Mouse (Mus musculus) stomach, postnatal 0 days (tissue): Measurements from ENCODE around the gene Mmp21. TPM values are rescaled to one million over a fixed set of nuclear protein-coding genes. Genes with fewer than 3 reads are reported as not detected.
A peak's percentile ranks its signal among the peaks of the same experiment; 100 is the strongest.

Source experiments
- ATAC-seq: fragments of 200-750 bp; cut with Nextera tagmentation; 2 replicates; pipeline ENCODE4 v1.8.0; 2017; ENCODE audit not compliant: low FRiP score, low TSS enrichment
- DNase-seq: peaks from one replicate; pipeline ENCODE4 v3.0.0-alpha.2; 2016; ENCODE audit warnings: low spot score
- H3K27ac ChIP-seq: fragments of 300-500 bp; sonication (generic); replicated peaks from 2 replicates; pipeline ENCODE4 v1.5.1; 2014; ENCODE audit warnings: mild to moderate bottlenecking, control low read depth
- H3K27me3 ChIP-seq: fragments of 300-500 bp; sonication (generic); 2 replicates; pipeline ENCODE4 v1.6.1; 2014; ENCODE audit warnings: low read length; ENCODE audit not compliant: control insufficient read depth, insufficient read depth
- H3K36me3 ChIP-seq: fragments of 300-500 bp; sonication (generic); 2 replicates; pipeline ENCODE4 v1.6.1; 2014; ENCODE audit warnings: low read length, mixed read lengths; ENCODE audit not compliant: control insufficient read depth, insufficient read depth
- H3K4me1 ChIP-seq: fragments of 300-500 bp; sonication (generic); replicated peaks from 2 replicates; pipeline ENCODE4 v1.6.1; 2014; ENCODE audit warnings: antibody characterized with exemption; ENCODE audit not compliant: control insufficient read depth, insufficient read depth
- H3K4me2 ChIP-seq: fragments of 300-500 bp; sonication (generic); replicated peaks from 2 replicates; pipeline ENCODE4 v1.6.1; 2014; ENCODE audit warnings: low read depth, mild to moderate bottlenecking, control low read depth, moderate library complexity
- H3K4me3 ChIP-seq: fragments of 300-500 bp; sonication (generic); 2 replicates; pipeline ENCODE4 v1.5.1; 2014; ENCODE audit warnings: low read depth, low read length, control low read depth
- H3K9ac ChIP-seq: fragments of 300-500 bp; sonication (generic); 2 replicates; pipeline ENCODE4 v1.6.1; 2014; ENCODE audit warnings: mild to moderate bottlenecking, low read length, control low read depth, mixed read lengths
- H3K9me3 ChIP-seq: fragments of 300-500 bp; sonication (generic); 2 replicates; pipeline ENCODE4 v1.6.1; 2016; ENCODE audit warnings: low read length; ENCODE audit not compliant: control insufficient read depth
- CTCF ChIP-seq: IDR thresholded peaks from 2 replicates; pipeline ENCODE4 v1.5.1; 2016; ENCODE audit warnings: antibody characterized with exemption, low read depth, mild to moderate bottlenecking, moderate library complexity
- EP300 ChIP-seq: optimal IDR thresholded peaks from 2 replicates; pipeline ENCODE3; 2016; ENCODE audit warnings: antibody characterized with exemption
- WGBS: fragments of 180-500 bp; shearing (Covaris S2); extraction: QIAGEN DNeasy Blood & Tissue Kit; methylation state at CpG from one replicate; pipeline ENCODE4 v1.1.7; 2014; 5-methylcytosine and 5-hydroxymethylcytosine counted together
- polyA plus RNA-seq: library from polyadenylated mRNA; unstranded; fragments of >200 nt; fragmentation: Nextera tagmentation; extraction: Ambion mirVana; gene quantifications from 2 replicates; pipeline ENCODE4 v1.2.1, GENCODE M21; 2015

Mmp21 gene
- polyA plus RNA-seq, 1 experiment from 2014 or later, result 0.06 TPM

- no peak for TF ChIP-seq EP300
- TF ChIP-seq CTCF, result peak; percentile 44
- ATAC-seq, result no peak
- H3K9me3 ChIP-seq, result no peaks in the 10 kb centered on the region
- H3K36me3 ChIP-seq, result peaks cover 29% of the 10 kb centered on the region
- H3K4me1 ChIP-seq, result no peaks in the 10 kb centered on the region
- no peak overlapping the region for H3K4me3 ChIP-seq
- no peaks in the 10 kb centered on the region for H3K27me3 ChIP-seq
- H3K9ac ChIP-seq, result no peak overlapping the region
- 91% methylated on average over 1 of the region's 1 CpGs for WGBS
- H3K27ac ChIP-seq, result no peak overlapping the region
- DNase-seq, result no peak
- no peak overlapping the region for H3K4me2 ChIP-seq
Measured at GRCm38 (mm10) chr7:133718580-133718979, 38.7 kb upstream of the Mmp21 start.

- H3K36me3 ChIP-seq, result peaks cover 18% of the 10 kb centered on the region
- no peak for ATAC-seq
- DNase-seq, result no peak
- WGBS, result 82% methylated on average over 4 of the region's 4 CpGs
- H3K9ac ChIP-seq, result no peak overlapping the region
- no peak overlapping the region for H3K27ac ChIP-seq
- no peaks in the 10 kb centered on the region for H3K27me3 ChIP-seq
- H3K4me3 ChIP-seq, result no peak overlapping the region
- no peaks in the 10 kb centered on the region for H3K4me1 ChIP-seq
- no peak overlapping the region for H3K4me2 ChIP-seq
- TF ChIP-seq EP300 (no peak), CTCF (no peak)
- H3K9me3 ChIP-seq, result no peaks in the 10 kb centered on the region
Measured at GRCm38 (mm10) chr7:133715387-133715786, 35.5 kb upstream of the Mmp21 start.

GRCm38 (mm10) chr7:133707301-133707700 is 27.4 kb upstream of the Mmp21 start:
- Histone ChIP-seq H3K4me3 (no peak overlapping the region), H3K36me3 (no peaks in the 10 kb centered on the region; the same call in 1 of the 2 replicates), H3K4me2 (no peak overlapping the region), H3K9me3 (no peaks in the 10 kb centered on the region), H3K9ac (no peak overlapping the region), H3K4me1 (peaks cover 3% of the 10 kb centered on the region; the same call in 1 of the 2 replicates), H3K27ac (no peak overlapping the region), H3K27me3 (no peaks in the 10 kb centered on the region)
- DNase-seq (no peak), ATAC-seq (no peak)
- WGBS, result 88% methylated on average over 2 of the region's 2 CpGs
- TF ChIP-seq EP300, result no peak
- peak; percentile 46 for TF ChIP-seq CTCF

- Histone ChIP-seq H3K4me2 (no peak overlapping the region), H3K4me1 (no peaks in the 10 kb centered on the region; the same call in 1 of the 2 replicates), H3K27ac (no peak overlapping the region), H3K27me3 (no peaks in the 10 kb centered on the region), H3K4me3 (no peak overlapping the region), H3K36me3 (0 out of 2 replicates have a peak, but pooled peaks cover 3% of the 10 kb centered on the region), H3K9me3 (no peaks in the 10 kb centered on the region), H3K9ac (no peak overlapping the region)
- no peak for DNase-seq
- WGBS, result 89% methylated on average over 7 of the region's 7 CpGs
- no peak for TF ChIP-seq EP300
- no peak for TF ChIP-seq CTCF
- ATAC-seq, result no peak
Measured at GRCm38 (mm10) chr7:133703906-133704305, 24.0 kb upstream of the Mmp21 start.

- TF ChIP-seq EP300, result no peak
- no peak for TF ChIP-seq CTCF
- no peak for DNase-seq
- H3K36me3 ChIP-seq, result 0 out of 2 replicates have a peak, but pooled peaks cover 3% of the 10 kb centered on the region
- no peaks in the 10 kb centered on the region for H3K9me3 ChIP-seq
- H3K27me3 ChIP-seq, result no peaks in the 10 kb centered on the region
- H3K4me3 ChIP-seq, result no peak overlapping the region
- no peak for ATAC-seq
- H3K4me2 ChIP-seq, result no peak overlapping the region
- H3K9ac ChIP-seq, result no peak overlapping the region
- WGBS, result 68% methylated on average over 10 of the region's 10 CpGs
- H3K27ac ChIP-seq, result no peak overlapping the region
- no peaks in the 10 kb centered on the region for H3K4me1 ChIP-seq
Measured at GRCm38 (mm10) chr7:133702333-133702732, 22.5 kb upstream of the Mmp21 start.

- Histone ChIP-seq H3K27ac (no peak overlapping the region), H3K4me1 (no peaks in the 10 kb centered on the region), H3K4me2 (no peak overlapping the region), H3K36me3 (0 out of 2 replicates have a peak, but pooled peaks cover 3% of the 10 kb centered on the region), H3K27me3 (no peaks in the 10 kb centered on the region), H3K9me3 (no peaks in the 10 kb centered on the region), H3K4me3 (no peak overlapping the region), H3K9ac (no peak overlapping the region)
- DNase-seq (no peak), ATAC-seq (no peak)
- WGBS, result 97% methylated on average over 7 of the region's 7 CpGs
- TF ChIP-seq CTCF (no peak), EP300 (no peak)
Measured at GRCm38 (mm10) chr7:133701366-133701765, 21.5 kb upstream of the Mmp21 start.
